Mouse (Mus musculus): ENCODE measurements around the gene Cuedc2. TPM values are rescaled to one million over a fixed set of nuclear protein-coding genes. Genes with fewer than 3 reads are reported as not detected.
A peak's percentile ranks its signal among the peaks of the same experiment; 100 is the strongest.

Gene Cuedc2
- polyA plus RNA-seq, 1 experiment: 65.5 TPM

GRCm38 (mm10) chr19:46329031-46329641 lies 9.4 kb downstream of the Cuedc2 start:
- H3K36me3 ChIP-seq (ENCODE audit: control insufficient read depth, insufficient read depth, low read length, poor library complexity, severe bottlenecking): no peaks in the 10 kb centered on the region; the same call in 1 of the 2 replicates
- H3K27ac ChIP-seq (ENCODE audit: insufficient read depth, low read length): no peak overlapping the region
- peak overlapping the region; percentile 91 for H3K4me3 ChIP-seq (ENCODE audit: low read depth, low read length)
- no peaks in the 10 kb centered on the region for H3K4me1 ChIP-seq (ENCODE audit: control insufficient read depth, insufficient read depth, low read length)
- TF ChIP-seq EP300 (IDR thresholded peaks at IDR 0.05; ENCODE audit: insufficient read depth, low read depth, low read length) (no peak), CTCF (IDR thresholded peaks at IDR 0.05; ENCODE audit: low read depth, low read length) (no peak), POLR2A (IDR thresholded peaks at IDR 0.05; ENCODE audit: insufficient read depth, low read length) (no peak)
- peak overlapping the region; percentile 19 for H3K9ac ChIP-seq (ENCODE audit: low read depth, poor library complexity, severe bottlenecking)
- no peaks in the 10 kb centered on the region for H3K9me3 ChIP-seq (replicated peaks; ENCODE audit: control insufficient read depth, insufficient read depth, low read length, poor library complexity, severe bottlenecking)
- no peaks in the 10 kb centered on the region for H3K27me3 ChIP-seq (ENCODE audit: control insufficient read depth, insufficient read depth, low read length, poor library complexity, severe bottlenecking)

- no peaks in the 10 kb centered on the region for H3K27me3 ChIP-seq (ENCODE audit: control insufficient read depth, insufficient read depth, low read length, poor library complexity, severe bottlenecking)
- no peaks in the 10 kb centered on the region; the same call in 1 of the 2 replicates for H3K36me3 ChIP-seq (ENCODE audit: control insufficient read depth, insufficient read depth, low read length, poor library complexity, severe bottlenecking)
- no peak within 1 kb of the TSS for H3K27ac ChIP-seq (ENCODE audit: insufficient read depth, low read length)
- peak within 1 kb of the TSS; percentile 91 for H3K4me3 ChIP-seq (ENCODE audit: low read depth, low read length)
- H3K9me3 ChIP-seq (replicated peaks; ENCODE audit: control insufficient read depth, insufficient read depth, low read length, poor library complexity, severe bottlenecking): no peaks in the 10 kb centered on the region
- no peaks in the 10 kb centered on the region for H3K4me1 ChIP-seq (ENCODE audit: control insufficient read depth, insufficient read depth, low read length)
- H3K9ac ChIP-seq (ENCODE audit: low read depth, poor library complexity, severe bottlenecking): peak within 1 kb of the TSS; percentile 19
- peak; percentile 91 for TF ChIP-seq POLR2A (IDR thresholded peaks at IDR 0.05; ENCODE audit: insufficient read depth, low read length)
- TF ChIP-seq CTCF (IDR thresholded peaks at IDR 0.05; ENCODE audit: low read depth, low read length): no peak
- no peak for TF ChIP-seq EP300 (IDR thresholded peaks at IDR 0.05; ENCODE audit: insufficient read depth, low read depth, low read length)
Observed at GRCm38 (mm10) chr19:46328081-46329030, 10.1 kb downstream of the Cuedc2 start, which contains the start of gene Fbxl15. TSS of gene Fbxl15 (plus strand) at chr19:46328184.

- Histone ChIP-seq H3K4me3 (ENCODE audit: low read depth, low read length) (peak overlapping the region; percentile 23), H3K27me3 (ENCODE audit: control insufficient read depth, insufficient read depth, low read length, poor library complexity, severe bottlenecking) (no peaks in the 10 kb centered on the region), H3K36me3 (ENCODE audit: control insufficient read depth, insufficient read depth, low read length, poor library complexity, severe bottlenecking) (no peaks in the 10 kb centered on the region; the same call in 1 of the 2 replicates), H3K4me1 (ENCODE audit: control insufficient read depth, insufficient read depth, low read length) (no peaks in the 10 kb centered on the region), H3K27ac (ENCODE audit: insufficient read depth, low read length) (no peak overlapping the region), H3K9me3 (replicated peaks; ENCODE audit: control insufficient read depth, insufficient read depth, low read length, poor library complexity, severe bottlenecking) (no peaks in the 10 kb centered on the region), H3K9ac (ENCODE audit: low read depth, poor library complexity, severe bottlenecking) (peak overlapping the region; percentile 19; the same call in 1 of the 2 replicates)
- no peak for TF ChIP-seq EP300 (IDR thresholded peaks at IDR 0.05; ENCODE audit: insufficient read depth, low read depth, low read length)
- no peak for TF ChIP-seq CTCF (IDR thresholded peaks at IDR 0.05; ENCODE audit: low read depth, low read length)
- TF ChIP-seq POLR2A (IDR thresholded peaks at IDR 0.05; ENCODE audit: insufficient read depth, low read length): no peak
Observed at GRCm38 (mm10) chr19:46327531-46328064, 10.9 kb downstream of the Cuedc2 start.

GRCm38 (mm10) chr19:46326756-46327305 lies 11.7 kb downstream of the Cuedc2 start, which contains the start of gene Psd:
TSS of gene Psd (minus strand) at chr19:46327156.
- Histone ChIP-seq H3K4me1 (ENCODE audit: control insufficient read depth, insufficient read depth, low read length) (no peaks in the 10 kb centered on the region), H3K27me3 (ENCODE audit: control insufficient read depth, insufficient read depth, low read length, poor library complexity, severe bottlenecking) (no peaks in the 10 kb centered on the region)

GRCm38 (mm10) chr19:46326019-46326755 lies 12.3 kb downstream of the Cuedc2 start:
- H3K36me3 ChIP-seq (ENCODE audit: control insufficient read depth, insufficient read depth, low read length, poor library complexity, severe bottlenecking): no peaks in the 10 kb centered on the region; the same call in 1 of the 2 replicates
- peak overlapping the region; percentile 44; the same call in 1 of the 2 replicates for H3K4me3 ChIP-seq (ENCODE audit: low read depth, low read length)
- no peak for TF ChIP-seq POLR2A (IDR thresholded peaks at IDR 0.05; ENCODE audit: insufficient read depth, low read length)
- TF ChIP-seq EP300 (IDR thresholded peaks at IDR 0.05; ENCODE audit: insufficient read depth, low read depth, low read length): no peak
- TF ChIP-seq CTCF (IDR thresholded peaks at IDR 0.05; ENCODE audit: low read depth, low read length): no peak
- no peaks in the 10 kb centered on the region for H3K9me3 ChIP-seq (replicated peaks; ENCODE audit: control insufficient read depth, insufficient read depth, low read length, poor library complexity, severe bottlenecking)
- no peak overlapping the region for H3K27ac ChIP-seq (ENCODE audit: insufficient read depth, low read length)
- H3K27me3 ChIP-seq (ENCODE audit: control insufficient read depth, insufficient read depth, low read length, poor library complexity, severe bottlenecking): no peaks in the 10 kb centered on the region
- no peaks in the 10 kb centered on the region for H3K4me1 ChIP-seq (ENCODE audit: control insufficient read depth, insufficient read depth, low read length)
- no peak overlapping the region for H3K9ac ChIP-seq (ENCODE audit: low read depth, poor library complexity, severe bottlenecking)

More at GRCm38 (mm10) chr19:46326756-46327305, 11.7 kb downstream of the Cuedc2 start, which contains the start of gene Psd:
- no peaks in the 10 kb centered on the region for H3K9me3 ChIP-seq (replicated peaks; ENCODE audit: control insufficient read depth, insufficient read depth, low read length, poor library complexity, severe bottlenecking)
- H3K36me3 ChIP-seq (ENCODE audit: control insufficient read depth, insufficient read depth, low read length, poor library complexity, severe bottlenecking): no peaks in the 10 kb centered on the region; the same call in 1 of the 2 replicates
- no peak for TF ChIP-seq EP300 (IDR thresholded peaks at IDR 0.05; ENCODE audit: insufficient read depth, low read depth, low read length)
- TF ChIP-seq POLR2A (IDR thresholded peaks at IDR 0.05; ENCODE audit: insufficient read depth, low read length): no peak
- TF ChIP-seq CTCF (IDR thresholded peaks at IDR 0.05; ENCODE audit: low read depth, low read length): no peak
- peak within 1 kb of the TSS; percentile 91 for H3K4me3 ChIP-seq (ENCODE audit: low read depth, low read length)
- peak within 1 kb of the TSS; percentile 19 for H3K9ac ChIP-seq (ENCODE audit: low read depth, poor library complexity, severe bottlenecking)
- no peak within 1 kb of the TSS for H3K27ac ChIP-seq (ENCODE audit: insufficient read depth, low read length)

All from ES-Bruce4 (cell line).